Mouse (Mus musculus): ENCODE measurements around the gene Krt12. TPM values are rescaled to one million over a fixed set of nuclear protein-coding genes. Genes with fewer than 3 reads are reported as not detected.
A peak's percentile ranks its signal among the peaks of the same experiment; 100 is the strongest.

The Krt12 gene
- polyA plus RNA-seq (2016; fragmentation: Nextera tagmentation; extraction: Ambion mirVana): not detected in 2 replicates

GRCm38 (mm10) chr11:99422159-99422558 lies at the start of gene Krt12:
TSS of gene Krt12 (minus strand) at chr11:99422259.
- Histone ChIP-seq H3K27ac (no peak within 1 kb of the TSS), H3K36me3 (no peaks in the 10 kb centered on the region), H3K4me1 (no peaks in the 10 kb centered on the region), H3K27me3 (ENCODE audit: insufficient read depth, poor library complexity, severe bottlenecking) (peaks cover 8% of the 10 kb centered on the region; the same call in 1 of the 2 replicates), H3K4me3 (no peak within 1 kb of the TSS), H3K9me3 (no peaks in the 10 kb centered on the region)
- WGBS: 75% methylated on average over 10 of the region's 10 CpGs
- no peak for DNase-seq (ENCODE audit: low spot score)

GRCm38 (mm10) chr11:99469228-99469627 lies 47.2 kb upstream of the Krt12 start:
- no peaks in the 10 kb centered on the region for H3K4me1 ChIP-seq

GRCm38 (mm10) chr11:99468566-99468965 lies 46.5 kb upstream of the Krt12 start:
- H3K9me3 ChIP-seq: no peaks in the 10 kb centered on the region
- 78% methylated on average over 11 of the region's 11 CpGs for WGBS
- H3K4me3 ChIP-seq: no peak overlapping the region
- no peaks in the 10 kb centered on the region for H3K36me3 ChIP-seq
- peaks cover 6% of the 10 kb centered on the region; the same call in 1 of the 2 replicates for H3K27me3 ChIP-seq (ENCODE audit: insufficient read depth, poor library complexity, severe bottlenecking)
- H3K4me1 ChIP-seq: no peaks in the 10 kb centered on the region
- no peak overlapping the region for H3K27ac ChIP-seq
- no peak for DNase-seq (ENCODE audit: low spot score)

More at GRCm38 (mm10) chr11:99469228-99469627, 47.2 kb upstream of the Krt12 start:
- H3K36me3 ChIP-seq: no peaks in the 10 kb centered on the region
- H3K9me3 ChIP-seq: no peaks in the 10 kb centered on the region
- no peak overlapping the region for H3K4me3 ChIP-seq
- H3K27me3 ChIP-seq (ENCODE audit: insufficient read depth, poor library complexity, severe bottlenecking): no peaks in the 10 kb centered on the region
- no peak for DNase-seq (ENCODE audit: low spot score)
- WGBS: 79% methylated on average over 4 of the region's 4 CpGs
- H3K27ac ChIP-seq: no peak overlapping the region

GRCm38 (mm10) chr11:99466316-99466715 lies 44.3 kb upstream of the Krt12 start:
- Histone ChIP-seq H3K36me3 (no peaks in the 10 kb centered on the region), H3K27ac (no peak overlapping the region), H3K4me1 (no peaks in the 10 kb centered on the region), H3K4me3 (no peak overlapping the region), H3K27me3 (ENCODE audit: insufficient read depth, poor library complexity, severe bottlenecking) (peaks cover 15% of the 10 kb centered on the region; the same call in 1 of the 2 replicates), H3K9me3 (no peaks in the 10 kb centered on the region)
- no peak for DNase-seq (ENCODE audit: low spot score)
- 27% methylated on average over 7 of the region's 7 CpGs for WGBS

GRCm38 (mm10) chr11:99464836-99465235 lies 42.8 kb upstream of the Krt12 start:
- 5% methylated on average over 5 of the region's 5 CpGs for WGBS
- H3K27ac ChIP-seq: no peak overlapping the region
- H3K9me3 ChIP-seq: no peaks in the 10 kb centered on the region
- no peaks in the 10 kb centered on the region for H3K4me1 ChIP-seq
- DNase-seq (ENCODE audit: low spot score): peak; percentile 81
- H3K27me3 ChIP-seq (ENCODE audit: insufficient read depth, poor library complexity, severe bottlenecking): peaks cover 15% of the 10 kb centered on the region; the same call in 1 of the 2 replicates
- no peak overlapping the region for H3K4me3 ChIP-seq
- no peaks in the 10 kb centered on the region for H3K36me3 ChIP-seq

GRCm38 (mm10) chr11:99463155-99463554 lies 41.1 kb upstream of the Krt12 start:
- peak; percentile 79 for DNase-seq (ENCODE audit: low spot score)
- no peak overlapping the region for H3K4me3 ChIP-seq
- H3K27ac ChIP-seq: no peak overlapping the region
- no peaks in the 10 kb centered on the region for H3K36me3 ChIP-seq
- whole genome bisulfite sequencing: 9% methylated on average over 8 of the region's 8 CpGs
- H3K27me3 ChIP-seq (ENCODE audit: insufficient read depth, poor library complexity, severe bottlenecking): peaks cover 15% of the 10 kb centered on the region; the same call in 1 of the 2 replicates
- no peaks in the 10 kb centered on the region for H3K9me3 ChIP-seq
- no peaks in the 10 kb centered on the region for H3K4me1 ChIP-seq

- Histone ChIP-seq H3K36me3 (no peaks in the 10 kb centered on the region), H3K4me3 (no peak overlapping the region)
- 72% methylated on average over 7 of the region's 7 CpGs for WGBS
Measured at GRCm38 (mm10) chr11:99461736-99462135, 39.7 kb upstream of the Krt12 start.

GRCm38 (mm10) chr11:99458887-99459286 lies 36.8 kb upstream of the Krt12 start:
- no peak overlapping the region for H3K4me3 ChIP-seq
- H3K9me3 ChIP-seq: no peaks in the 10 kb centered on the region
- WGBS: 60% methylated on average over 7 of the region's 7 CpGs
- H3K36me3 ChIP-seq: no peaks in the 10 kb centered on the region
- peaks cover 13% of the 10 kb centered on the region; the same call in 1 of the 2 replicates for H3K27me3 ChIP-seq (ENCODE audit: insufficient read depth, poor library complexity, severe bottlenecking)
- H3K4me1 ChIP-seq: no peaks in the 10 kb centered on the region
- no peak for DNase-seq (ENCODE audit: low spot score)
- H3K27ac ChIP-seq: no peak overlapping the region

More at GRCm38 (mm10) chr11:99461736-99462135, 39.7 kb upstream of the Krt12 start:
- no peaks in the 10 kb centered on the region for H3K4me1 ChIP-seq
- H3K9me3 ChIP-seq: no peaks in the 10 kb centered on the region
- DNase-seq (ENCODE audit: low spot score): no peak
- no peak overlapping the region for H3K27ac ChIP-seq
- peaks cover 15% of the 10 kb centered on the region; the same call in 1 of the 2 replicates for H3K27me3 ChIP-seq (ENCODE audit: insufficient read depth, poor library complexity, severe bottlenecking)

- no peak for DNase-seq (ENCODE audit: low spot score)
- Histone ChIP-seq H3K27me3 (ENCODE audit: insufficient read depth, poor library complexity, severe bottlenecking) (peaks cover 3% of the 10 kb centered on the region; the same call in 1 of the 2 replicates), H3K9me3 (no peaks in the 10 kb centered on the region), H3K36me3 (no peaks in the 10 kb centered on the region), H3K4me1 (no peaks in the 10 kb centered on the region), H3K4me3 (no peak overlapping the region), H3K27ac (no peak overlapping the region)
- WGBS: 79% methylated on average over 10 of the region's 10 CpGs
Measured at GRCm38 (mm10) chr11:99454759-99455158, 32.7 kb upstream of the Krt12 start.

- no peak overlapping the region for H3K27ac ChIP-seq
- H3K9me3 ChIP-seq: no peaks in the 10 kb centered on the region
- H3K27me3 ChIP-seq (ENCODE audit: insufficient read depth, poor library complexity, severe bottlenecking): peaks cover 4% of the 10 kb centered on the region; the same call in 1 of the 2 replicates
- no peak for DNase-seq (ENCODE audit: low spot score)
- H3K4me3 ChIP-seq: no peak overlapping the region
- no peaks in the 10 kb centered on the region for H3K36me3 ChIP-seq
- no peaks in the 10 kb centered on the region for H3K4me1 ChIP-seq
- 78% methylated on average over 4 of the region's 4 CpGs for WGBS
Measured at GRCm38 (mm10) chr11:99454044-99454443, 32.0 kb upstream of the Krt12 start.

GRCm38 (mm10) chr11:99448769-99449168 lies 26.7 kb upstream of the Krt12 start:
- WGBS: 45% methylated on average over 2 of the region's 2 CpGs
- H3K4me1 ChIP-seq: no peaks in the 10 kb centered on the region
- no peaks in the 10 kb centered on the region for H3K9me3 ChIP-seq
- H3K4me3 ChIP-seq: no peak overlapping the region
- no peaks in the 10 kb centered on the region for H3K36me3 ChIP-seq
- DNase-seq (ENCODE audit: low spot score): no peak
- H3K27ac ChIP-seq: no peak overlapping the region
- H3K27me3 ChIP-seq (ENCODE audit: insufficient read depth, poor library complexity, severe bottlenecking): peaks cover 4% of the 10 kb centered on the region; the same call in 1 of the 2 replicates

- H3K27me3 ChIP-seq (ENCODE audit: insufficient read depth, poor library complexity, severe bottlenecking): no peaks in the 10 kb centered on the region
- H3K4me3 ChIP-seq: no peak overlapping the region
- H3K36me3 ChIP-seq: no peaks in the 10 kb centered on the region
- no peak overlapping the region for H3K27ac ChIP-seq
- no peak for DNase-seq (ENCODE audit: low spot score)
- 66% methylated on average over 8 of the region's 8 CpGs for WGBS
- peaks cover 7% of the 10 kb centered on the region for H3K4me1 ChIP-seq
- H3K9me3 ChIP-seq: no peaks in the 10 kb centered on the region
Measured at GRCm38 (mm10) chr11:99441220-99441619, 19.2 kb upstream of the Krt12 start.

GRCm38 (mm10) chr11:99439465-99439864 lies 17.4 kb upstream of the Krt12 start:
- 77% methylated on average over 10 of the region's 10 CpGs for WGBS
- no peaks in the 10 kb centered on the region for H3K36me3 ChIP-seq
- no peak overlapping the region for H3K4me3 ChIP-seq
- no peak overlapping the region for H3K27ac ChIP-seq
- H3K27me3 ChIP-seq (ENCODE audit: insufficient read depth, poor library complexity, severe bottlenecking): no peaks in the 10 kb centered on the region
- H3K9me3 ChIP-seq: no peaks in the 10 kb centered on the region
- no peak for DNase-seq (ENCODE audit: low spot score)
- peaks cover 7% of the 10 kb centered on the region for H3K4me1 ChIP-seq

GRCm38 (mm10) chr11:99437972-99438371 lies 15.9 kb upstream of the Krt12 start, which contains the start of gene Krt20:
TSS of gene Krt20 (minus strand) at chr11:99438150.
- 35% methylated on average over 10 of the region's 10 CpGs for WGBS
- H3K9me3 ChIP-seq: no peaks in the 10 kb centered on the region
- DNase-seq (ENCODE audit: low spot score): no peak
- H3K27ac ChIP-seq: peak within 1 kb of the TSS; percentile 67; the same call in 1 of the 2 replicates
- H3K36me3 ChIP-seq: no peaks in the 10 kb centered on the region
- H3K4me3 ChIP-seq: peak within 1 kb of the TSS; percentile 37
- H3K27me3 ChIP-seq (ENCODE audit: insufficient read depth, poor library complexity, severe bottlenecking): no peaks in the 10 kb centered on the region
- H3K4me1 ChIP-seq: peaks cover 7% of the 10 kb centered on the region

Measured in heart, embryonic 10.5 days (tissue).